Mouse (Mus musculus): ENCODE measurements around the gene Traf2.
"Not testable (repeated sequence)": the region's sequence is repeated elsewhere in the genome, so short reads cannot be mapped to it uniquely, and the experiment has no call there.

The Traf2 gene

GRCm38 (mm10) chr2:25575432-25576027, 28.8 kb upstream of the Traf2 start:
- DNase-seq: peak; percentile 80

GRCm38 (mm10) chr2:25574579-25575431, 28.1 kb upstream of the Traf2 start, which contains the start of the genes Mamdc4 and Phpt1:
Mamdc4 (minus strand) TSS chr2:25574845.
Phpt1 (minus strand) TSS chr2:25575224.
- peak; percentile 98 for DNase-seq

DNA sequence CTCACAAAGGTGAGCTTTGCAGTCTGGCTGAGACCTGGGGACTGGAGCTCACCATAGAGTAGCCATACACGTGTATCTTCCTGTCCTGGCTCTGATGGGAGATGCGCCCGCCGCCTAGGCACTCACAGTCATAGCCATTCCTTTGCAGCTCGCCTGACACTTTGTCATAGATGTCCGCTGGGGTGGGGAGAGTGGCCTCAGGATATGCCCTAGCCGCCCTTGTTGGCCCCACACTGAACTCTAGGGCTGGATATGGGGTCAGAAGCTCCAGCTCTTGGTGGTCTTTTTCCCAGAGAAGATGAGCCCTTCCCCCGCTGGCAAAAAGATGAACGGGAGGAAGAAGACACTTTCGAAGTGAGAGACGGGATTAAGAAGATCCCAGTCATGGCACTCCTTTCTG, 27.4 kb upstream of the Traf2 start:
- DNase-seq: no peak

- DNase-seq: peak; percentile 10
Observed at GRCm38 (mm10) chr2:25573068-25573467, 26.3 kb upstream of the Traf2 start.

GRCm38 (mm10) chr2:25571221-25571620, 24.5 kb upstream of the Traf2 start:
- no peak for DNase-seq

- no peak for DNase-seq
Observed at GRCm38 (mm10) chr2:25569323-25569722, 22.6 kb upstream of the Traf2 start.

- peak; percentile 7 for DNase-seq
Observed at GRCm38 (mm10) chr2:25568473-25569019, 21.8 kb upstream of the Traf2 start.

DNA sequence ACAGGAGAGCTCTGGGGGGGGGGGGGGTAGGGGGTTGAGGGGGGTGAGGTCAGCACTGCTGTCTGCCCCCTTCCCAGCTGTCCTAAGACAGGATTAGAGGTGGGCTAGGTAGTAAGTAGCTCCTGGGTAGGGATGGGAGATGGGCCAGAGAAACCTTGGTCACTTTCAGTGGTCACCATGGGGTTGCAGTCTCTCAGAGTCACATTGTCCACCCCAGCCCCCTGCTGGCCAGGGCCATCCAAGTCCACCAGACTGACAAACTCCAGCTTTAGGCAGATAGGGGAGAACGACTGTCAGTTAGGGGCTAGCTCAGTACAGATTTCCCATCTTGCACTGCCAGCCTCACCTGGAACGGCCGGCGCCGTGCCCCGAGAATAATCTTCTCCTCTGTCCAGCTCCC, 19.8 kb upstream of the Traf2 start:
- peak; percentile 15 for DNase-seq

DNA sequence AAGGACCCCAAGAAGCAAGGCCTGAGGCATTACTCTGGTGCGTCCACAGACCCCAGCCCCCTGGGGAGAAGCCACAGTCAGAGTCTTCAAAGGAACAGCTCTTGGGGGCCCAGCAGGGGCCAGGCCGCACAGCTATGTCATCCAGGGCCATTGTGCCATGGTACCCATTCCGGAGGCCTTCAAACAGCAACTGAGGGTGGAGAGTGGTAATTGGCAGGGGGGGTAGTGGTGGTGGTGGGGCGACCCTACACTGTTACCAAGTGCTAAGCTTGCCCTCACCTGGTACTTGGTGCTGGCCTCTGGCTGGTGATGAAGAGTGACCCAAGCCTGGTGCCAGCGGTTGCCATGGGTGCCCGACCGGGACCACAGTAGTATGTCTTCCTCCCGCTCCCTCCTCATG, 19.0 kb upstream of the Traf2 start:
- DNase-seq: peak; percentile 6

DNA sequence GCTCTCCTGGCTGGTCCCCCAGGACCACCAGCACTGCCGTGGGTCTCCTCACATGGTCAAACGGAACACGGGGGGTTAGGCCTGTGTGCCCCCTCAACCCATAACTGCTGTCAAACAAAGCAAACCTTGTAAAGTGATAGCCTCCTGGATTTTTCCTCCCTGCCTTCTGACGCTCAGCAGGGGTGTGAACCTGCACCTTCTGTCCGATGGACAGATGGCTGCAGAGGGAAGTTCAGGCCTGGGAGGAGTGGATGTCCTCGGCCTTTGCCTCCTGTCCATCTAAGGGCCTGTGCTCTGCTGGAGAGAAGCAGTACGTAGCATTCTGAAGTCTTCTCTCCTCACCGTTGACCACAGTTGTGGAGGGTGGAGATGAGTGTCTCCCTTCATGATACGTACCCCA, 15.2 kb upstream of the Traf2 start:
- DNase-seq: no peak

- DNase-seq: no peak
Observed at GRCm38 (mm10) chr2:25560551-25560950, 13.8 kb upstream of the Traf2 start.

DNA sequence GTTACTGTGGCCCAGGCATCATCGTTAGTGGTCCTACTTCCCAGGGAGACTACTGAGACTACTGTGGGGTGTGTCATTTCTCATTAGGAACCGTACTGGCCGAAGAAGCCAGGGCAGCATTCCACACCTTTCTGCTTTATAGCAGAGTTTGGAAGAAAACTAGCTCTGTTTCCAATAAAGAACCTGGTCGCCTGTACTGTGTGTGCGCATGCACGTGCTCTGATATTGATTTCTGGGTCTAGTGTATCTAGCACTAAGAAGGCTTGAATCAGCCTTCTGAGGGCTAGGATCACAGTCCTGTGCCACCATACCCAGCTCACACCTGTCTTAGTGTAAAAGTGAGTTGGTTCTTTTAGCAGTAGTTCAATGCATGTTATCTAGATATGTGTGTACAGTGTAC, 12.0 kb upstream of the Traf2 start:
- DNase-seq: no peak

DNA sequence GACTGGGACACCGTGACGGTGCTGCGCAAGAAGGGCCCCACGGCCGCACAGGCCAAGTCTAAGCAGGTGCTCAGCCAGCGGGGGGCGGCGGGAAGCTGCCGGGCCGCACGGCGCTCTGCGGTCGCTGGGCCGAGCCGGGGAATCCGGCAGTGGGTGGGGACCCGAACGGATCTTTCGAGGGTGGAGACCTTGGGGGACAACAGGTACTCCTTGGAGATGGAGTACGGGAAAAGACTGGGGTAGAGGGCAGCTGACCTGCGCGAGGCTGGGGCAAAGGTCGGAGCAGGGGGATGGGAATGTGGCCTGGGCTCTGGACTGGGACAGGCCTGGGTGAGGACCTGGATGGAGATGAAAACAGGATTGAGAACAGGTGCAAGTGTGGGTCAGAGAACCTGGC, 11.2 kb upstream of the Traf2 start:
- DNase-seq: no peak

- peak; percentile 95 for DNase-seq
Observed at GRCm38 (mm10) chr2:25557221-25557963, 10.7 kb upstream of the Traf2 start, which contains the start of gene Edf1. Edf1 (plus strand) TSS chr2:25557847.

GRCm38 (mm10) chr2:25556296-25556695, 9.6 kb upstream of the Traf2 start:
- DNase-seq: no peak

- DNase-seq: not testable (repeated sequence)
Observed at GRCm38 (mm10) chr2:25555479-25555878, 8.7 kb upstream of the Traf2 start.

DNA sequence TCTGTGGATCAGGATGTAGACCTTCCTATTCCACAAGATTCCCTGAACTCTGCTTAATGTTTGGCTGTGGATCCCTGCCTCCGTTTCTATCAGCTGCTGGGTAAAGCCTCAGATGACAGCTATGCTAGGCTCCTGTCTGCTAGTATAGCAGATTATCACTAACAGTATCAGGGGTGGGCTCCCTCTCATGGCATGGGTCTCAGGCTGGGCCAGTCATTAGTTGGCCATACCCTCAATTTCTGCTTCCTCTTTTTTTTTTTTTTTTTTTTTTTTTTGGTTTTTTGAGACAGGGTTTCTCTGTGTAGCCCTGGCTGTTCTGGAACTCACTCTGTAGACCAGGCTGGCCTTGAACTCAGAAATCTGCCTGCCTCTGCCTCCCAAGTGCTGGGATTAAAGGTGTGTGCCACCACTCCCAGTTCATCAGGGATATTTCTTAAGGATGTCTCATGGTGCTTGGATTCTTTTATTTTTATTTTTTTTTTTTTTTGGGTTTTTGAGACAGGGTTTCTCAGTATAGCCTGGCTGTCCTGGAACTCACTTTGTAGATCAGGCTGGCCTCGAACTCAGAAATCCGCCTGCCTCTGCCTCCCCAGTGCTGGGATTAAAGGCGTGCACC, 6.5 kb upstream of the Traf2 start:
- DNase-seq: not testable (repeated sequence)

- peak; percentile 62 for DNase-seq
Observed at GRCm38 (mm10) chr2:25551186-25551585, 4.4 kb upstream of the Traf2 start.

GRCm38 (mm10) chr2:25549021-25549991, 2.6 kb upstream of the Traf2 start:
- peak; percentile 69 for DNase-seq

GRCm38 (mm10) chr2:25545996-25546810, 537 bp downstream of the Traf2 start:
- no peak for DNase-seq
